Mouse (Mus musculus) frontal cortex, postnatal 10 days (tissue): ENCODE data around the gene Cacng4.

Experiments used
- DNase-seq, 2 experiments: peaks; one replicate each; pipeline ENCODE4 v3.0.0; 2022; ENCODE audit warnings: low spot score in 2 of 2, mixed read lengths in 1 of 2

The Cacng4 gene

DNA sequence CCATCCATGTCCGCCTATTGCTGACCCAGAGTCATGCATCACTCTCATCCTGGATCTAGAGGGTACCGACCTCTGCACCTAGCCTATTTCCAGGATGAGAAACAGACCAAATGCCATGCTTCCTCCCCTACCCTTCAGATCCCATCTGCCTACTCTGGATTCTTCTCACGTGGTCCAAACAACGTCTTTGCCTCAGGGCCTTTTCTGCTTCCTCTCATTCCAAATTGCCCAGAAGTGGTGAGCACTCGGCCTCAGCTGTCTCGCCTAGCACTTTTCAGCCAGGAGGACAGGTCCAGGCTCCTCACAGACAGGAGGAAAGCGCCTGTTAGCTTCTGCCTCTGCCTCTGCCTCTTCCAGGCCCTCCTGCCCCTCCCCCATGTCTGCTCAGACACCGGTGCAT lies 21.0 kb downstream of the Cacng4 start:
- no peak for DNase-seq

DNA sequence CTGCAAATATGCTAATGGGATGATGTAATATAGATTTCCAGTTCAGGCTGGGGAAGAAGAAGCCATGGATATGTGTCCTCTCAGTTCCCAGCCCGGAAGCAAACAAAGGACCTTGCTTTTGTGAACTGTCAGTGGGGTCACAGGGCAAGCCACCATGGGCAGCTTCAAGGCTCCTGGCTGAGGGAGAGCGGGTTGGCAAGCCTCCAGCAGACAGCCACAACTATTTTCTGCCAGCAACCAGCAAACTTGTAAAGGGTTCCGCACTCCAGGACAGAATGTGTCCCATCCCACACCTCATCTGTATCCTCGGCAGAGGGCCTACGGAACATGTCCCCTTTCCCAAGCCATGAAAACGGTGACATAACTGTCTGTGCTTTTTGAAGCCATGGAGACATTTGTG lies 22.4 kb downstream of the Cacng4 start:
- no peak for DNase-seq

DNA sequence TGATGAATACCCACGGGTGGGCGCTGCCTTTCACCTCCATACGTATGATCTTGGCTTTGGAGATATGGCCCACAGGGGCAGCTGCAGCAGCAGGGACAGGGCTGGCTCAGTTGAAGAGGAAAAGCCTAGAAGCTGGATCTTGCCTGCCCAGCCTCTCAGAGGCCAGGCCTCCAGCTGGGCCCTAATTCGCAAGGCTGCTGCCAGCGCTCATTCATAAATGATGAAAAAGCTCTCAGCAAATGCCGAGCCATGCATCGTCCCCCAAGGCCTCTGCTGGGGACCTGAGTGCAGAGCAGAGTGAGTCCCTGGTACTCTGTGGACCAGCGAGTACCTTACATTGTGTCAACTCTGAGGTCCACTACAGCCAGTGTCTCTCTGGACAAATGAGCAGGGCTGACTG lies 26.0 kb downstream of the Cacng4 start:
- no peak for DNase-seq

DNA sequence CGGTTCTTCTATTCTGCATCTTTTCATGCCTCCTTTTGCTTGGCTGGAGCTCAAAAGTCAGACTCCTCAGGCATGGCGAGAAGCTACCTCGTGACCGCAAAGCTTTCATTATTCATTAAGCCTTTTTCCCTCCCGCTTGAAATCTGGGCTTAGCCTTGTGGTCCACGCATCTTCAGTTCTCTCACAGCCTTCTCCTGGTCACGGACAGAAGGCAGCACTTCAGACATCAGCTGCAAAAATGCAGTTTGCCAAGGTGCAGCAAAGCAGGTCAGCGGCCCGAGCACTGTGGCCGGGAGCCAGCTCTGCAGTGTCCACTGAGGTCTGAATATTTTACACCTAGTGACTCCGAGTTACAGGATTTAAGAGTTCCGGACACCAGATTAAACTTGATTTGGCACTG lies 27.4 kb downstream of the Cacng4 start:
- DNase-seq = no peak

DNA sequence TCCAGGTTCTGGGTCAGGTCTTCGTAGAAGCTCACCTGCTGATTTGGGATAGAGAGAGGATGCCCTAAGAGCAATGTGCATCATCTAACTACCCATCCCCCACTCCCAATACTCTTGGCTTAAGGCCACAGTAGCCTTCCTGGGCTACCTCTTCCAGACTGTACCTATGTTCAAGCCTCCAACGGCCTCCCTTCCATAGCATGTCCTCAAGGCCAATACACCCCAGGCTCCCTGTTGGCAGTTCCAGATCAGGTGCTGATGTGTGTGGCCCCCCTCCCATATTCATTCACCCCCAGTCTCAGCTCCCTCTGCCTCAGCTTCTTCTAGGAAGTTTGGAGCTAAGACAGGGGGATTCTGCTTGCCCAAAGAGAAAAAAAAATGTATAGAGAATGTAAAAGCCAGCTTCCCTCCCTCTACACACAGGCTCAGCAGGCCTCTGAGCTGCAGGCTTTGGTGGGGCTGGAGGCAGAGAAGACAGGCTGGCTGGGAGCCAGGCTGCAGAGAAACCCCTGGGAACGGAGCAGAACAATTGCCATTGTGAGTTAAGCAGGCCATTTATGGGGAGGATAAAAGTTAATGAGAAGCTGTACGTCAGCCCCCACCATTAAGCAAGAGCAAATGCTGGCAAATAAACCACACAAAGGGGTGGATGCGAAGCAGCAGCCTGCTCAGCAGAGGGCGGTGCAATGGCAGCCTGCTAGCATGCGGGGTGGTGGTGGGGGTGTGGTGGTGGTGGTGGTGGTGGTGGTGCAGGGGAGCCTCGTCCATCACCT lies 31.5 kb downstream of the Cacng4 start:
- peak in 1 of 2 experiments; percentile 47 for DNase-seq

DNA sequence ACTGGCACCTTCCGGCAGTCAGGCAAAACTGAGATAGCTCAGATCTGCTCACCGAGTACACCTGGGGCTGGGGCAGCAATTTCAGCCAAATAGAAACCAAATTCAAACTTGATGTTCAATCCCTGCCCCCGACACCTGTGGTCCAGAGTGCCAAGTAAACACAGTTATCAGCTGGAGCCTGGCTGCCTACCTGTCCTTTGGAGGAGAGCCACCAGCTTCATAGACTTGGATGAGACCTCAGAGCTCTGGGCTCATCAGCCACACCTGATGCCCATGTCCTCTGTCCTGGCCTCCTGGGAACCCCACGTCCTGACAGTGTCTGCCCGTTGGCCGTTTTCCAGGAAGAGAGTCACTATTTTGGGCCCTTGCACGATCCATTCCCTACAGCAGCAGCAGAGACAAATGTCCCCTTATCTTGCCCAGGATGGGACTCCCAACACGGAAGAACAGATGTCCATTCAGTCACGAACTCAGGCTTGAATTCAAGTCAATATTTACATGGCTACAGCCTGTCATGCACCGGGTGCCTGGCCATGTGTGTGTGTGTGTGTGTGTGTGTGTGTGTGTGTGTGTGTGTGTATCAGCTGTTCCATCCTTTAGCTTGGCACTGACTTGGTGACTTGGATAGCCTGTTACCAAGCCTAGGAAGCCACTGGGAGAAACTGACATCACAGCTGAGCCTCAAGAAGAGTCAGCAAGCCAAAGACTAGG lies 32.4 kb downstream of the Cacng4 start:
- no peak for DNase-seq

DNA sequence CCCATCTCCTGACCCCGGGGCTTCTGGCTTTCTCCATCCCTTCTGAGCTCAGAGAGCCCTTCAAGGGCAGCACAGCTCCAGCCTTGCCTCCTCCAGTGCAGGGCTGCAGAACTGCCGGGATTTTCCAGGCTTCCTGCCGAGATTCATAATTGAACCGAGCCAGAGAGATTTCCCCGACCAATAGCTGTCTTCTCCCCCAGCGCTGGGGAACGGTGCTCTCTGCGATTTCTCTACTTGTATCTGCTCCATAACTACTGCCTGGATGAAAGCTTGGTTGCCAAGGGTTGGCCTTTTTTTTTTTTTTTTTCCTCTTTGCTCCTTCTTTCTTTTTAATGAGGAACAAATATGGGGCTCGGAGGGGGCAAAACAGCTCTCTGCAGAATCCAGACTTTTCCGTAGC lies 34.4 kb downstream of the Cacng4 start:
- no peak for DNase-seq

DNA sequence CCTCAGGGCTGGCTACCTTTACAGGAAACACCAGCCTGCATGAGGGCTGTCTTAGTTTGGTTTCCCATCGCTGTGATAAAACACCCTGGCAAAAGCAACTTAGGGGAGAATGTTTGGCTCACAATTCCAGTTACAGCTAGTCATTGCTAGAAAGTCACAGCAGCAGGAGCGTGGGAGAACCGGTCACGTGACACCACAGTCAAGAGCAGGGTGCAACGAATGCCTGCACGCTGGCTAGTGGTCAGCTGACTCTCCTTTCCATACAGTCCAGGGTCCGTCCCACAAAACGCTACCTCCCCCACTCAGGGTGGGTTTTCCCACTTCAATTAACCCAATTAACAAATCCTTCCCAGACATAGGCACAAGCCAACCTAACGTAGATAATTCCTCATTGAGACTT lies 34.8 kb downstream of the Cacng4 start:
- no peak for DNase-seq

DNA sequence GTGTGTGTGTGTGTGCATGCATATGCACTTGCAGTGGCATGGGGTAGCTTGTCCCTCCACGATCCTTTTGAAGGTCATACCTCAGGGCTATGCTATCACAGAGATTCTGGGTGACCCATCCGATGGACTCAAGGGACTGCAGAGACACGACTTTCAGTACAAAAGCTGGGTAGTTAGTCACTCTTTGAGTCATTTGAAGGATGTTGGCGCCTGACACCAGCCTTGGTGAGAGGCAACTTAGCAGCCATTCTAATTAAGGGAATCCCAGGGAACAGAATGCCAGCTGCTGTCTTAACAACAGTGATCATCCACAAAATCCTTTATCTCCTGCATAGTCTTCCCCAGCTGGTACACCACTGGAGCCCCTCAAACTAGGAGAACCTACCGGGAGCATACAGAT lies 45.2 kb downstream of the Cacng4 start:
- DNase-seq = no peak

DNA sequence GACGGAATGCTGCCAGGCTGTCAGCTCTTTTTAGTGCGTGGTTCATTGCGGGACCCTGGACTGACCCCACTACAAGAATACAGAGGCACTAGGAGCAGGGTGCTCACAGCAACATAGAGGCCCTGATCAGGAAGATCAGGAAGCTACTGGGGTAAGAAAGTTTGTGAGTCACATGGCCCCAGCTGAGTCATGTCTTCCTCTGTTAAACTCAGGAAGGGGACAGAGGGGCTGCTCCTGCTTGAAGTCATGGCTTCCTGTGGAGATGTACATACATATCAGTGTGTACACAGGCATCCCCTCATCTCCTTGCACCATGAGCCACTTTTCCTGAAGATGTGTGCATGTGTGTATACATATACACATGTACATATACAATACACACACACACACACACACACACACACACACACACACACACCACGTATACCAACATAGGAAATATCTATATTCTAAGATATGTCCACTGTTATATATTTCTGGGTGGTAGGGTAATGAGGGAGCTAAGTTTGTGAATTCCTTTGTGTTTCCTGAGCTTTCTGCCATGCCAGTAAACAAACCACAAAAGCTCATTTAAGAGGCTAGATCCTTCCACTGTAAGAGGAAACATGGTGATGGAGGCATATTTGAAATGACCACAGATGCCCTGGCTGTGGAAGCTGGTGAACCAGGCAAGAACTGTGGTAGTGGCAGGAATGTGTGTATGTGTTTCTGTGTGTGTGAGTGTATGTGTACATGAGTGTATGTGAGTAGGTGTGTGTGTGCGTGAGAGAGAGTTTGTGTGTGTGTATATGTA lies 45.9 kb downstream of the Cacng4 start:
- DNase-seq = no peak

DNA sequence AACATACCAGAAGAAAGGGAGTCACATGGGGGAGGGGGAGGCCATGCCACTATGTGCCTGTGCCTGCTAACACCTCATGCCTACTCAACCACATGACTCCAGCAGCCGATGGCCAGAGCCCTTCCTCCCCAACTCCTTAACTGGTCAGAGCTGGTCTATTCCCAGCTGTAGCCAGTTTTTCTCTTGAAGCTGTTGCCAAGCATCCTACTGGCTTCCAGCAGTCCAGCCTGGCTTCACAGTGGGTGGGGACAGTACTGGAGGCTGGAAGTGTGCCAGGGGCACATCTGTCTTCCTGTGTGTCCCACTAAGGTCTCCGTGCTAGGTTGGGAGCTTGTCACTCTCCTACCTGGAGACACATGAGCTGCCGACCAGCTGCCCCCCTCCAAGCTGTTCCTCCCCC lies 51.3 kb downstream of the Cacng4 start:
- no peak for DNase-seq

DNA sequence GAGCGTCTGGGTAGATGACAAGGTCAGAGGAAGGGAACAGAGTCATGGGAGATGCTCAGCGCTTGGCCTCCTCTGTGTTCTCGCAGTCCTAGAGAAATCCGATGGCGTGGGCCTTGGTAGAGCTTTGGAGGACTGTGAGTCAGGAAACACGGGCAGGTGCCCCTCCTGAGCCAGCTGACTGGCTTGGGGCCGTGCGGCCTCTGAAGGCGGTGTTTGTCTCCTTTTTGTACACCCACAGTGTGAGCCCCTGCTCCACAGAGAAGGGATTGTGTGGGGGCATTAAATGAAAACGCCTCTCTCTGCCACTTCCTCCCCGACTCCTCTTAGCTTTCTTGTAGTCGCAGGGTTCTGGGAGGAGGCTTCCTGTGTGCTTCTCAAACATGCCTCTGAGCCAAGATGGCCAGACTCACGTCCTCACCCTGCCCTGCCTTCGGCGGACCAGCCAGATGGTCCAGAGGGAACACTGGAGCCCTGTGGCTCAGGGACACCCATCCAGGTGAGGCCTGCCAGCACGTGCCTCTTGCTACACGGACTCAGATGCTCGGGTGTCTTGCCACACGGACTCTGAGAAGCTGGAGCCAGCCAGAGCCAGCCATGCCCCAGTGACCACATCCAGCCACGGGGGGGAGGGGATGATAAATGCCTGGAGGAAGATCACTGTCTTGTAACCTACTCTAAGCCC lies 55.8 kb downstream of the Cacng4 start:
- DNase-seq = peak in 1 of 2 experiments; percentile 32

DNA sequence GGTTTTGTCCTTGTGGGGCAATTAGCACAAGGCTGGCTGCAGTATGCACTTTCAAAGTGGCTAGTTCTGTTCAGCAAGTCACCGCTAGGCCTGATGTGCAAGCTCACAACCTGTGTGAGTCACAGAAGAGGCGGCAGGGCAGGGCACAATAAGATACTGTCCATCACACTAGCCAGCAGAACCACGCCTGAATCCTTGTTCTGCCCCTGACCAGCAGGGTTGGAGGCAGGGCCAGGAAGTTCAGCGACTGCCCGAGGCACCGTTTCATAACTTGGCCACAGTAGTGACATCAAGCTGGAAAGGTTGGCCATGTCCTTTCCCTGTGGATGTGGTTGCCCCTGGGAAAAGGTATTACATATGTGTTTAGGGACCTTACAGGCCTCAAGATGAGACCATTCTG lies 56.5 kb downstream of the Cacng4 start:
- DNase-seq = no peak

DNA sequence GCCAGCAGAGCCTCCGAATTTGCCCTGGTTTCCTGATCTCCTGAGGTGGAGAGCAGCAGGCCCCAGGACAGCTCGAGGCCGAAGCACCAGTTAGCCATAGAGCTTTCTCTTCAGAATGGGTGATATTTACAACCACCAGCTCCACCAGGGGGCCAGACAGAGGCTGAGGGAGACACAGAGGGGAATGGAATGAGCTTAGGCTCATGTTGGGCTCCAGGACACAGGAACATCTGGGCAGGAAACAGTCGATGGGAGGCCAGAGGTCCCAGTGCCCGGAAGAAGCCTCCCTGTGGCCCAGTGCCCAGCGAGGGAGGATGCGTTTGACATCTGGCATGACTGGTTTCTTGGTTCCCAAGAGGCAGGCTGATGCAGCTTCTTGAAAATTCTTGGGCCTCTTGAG lies 60.2 kb downstream of the Cacng4 start:
- no peak for DNase-seq

DNA sequence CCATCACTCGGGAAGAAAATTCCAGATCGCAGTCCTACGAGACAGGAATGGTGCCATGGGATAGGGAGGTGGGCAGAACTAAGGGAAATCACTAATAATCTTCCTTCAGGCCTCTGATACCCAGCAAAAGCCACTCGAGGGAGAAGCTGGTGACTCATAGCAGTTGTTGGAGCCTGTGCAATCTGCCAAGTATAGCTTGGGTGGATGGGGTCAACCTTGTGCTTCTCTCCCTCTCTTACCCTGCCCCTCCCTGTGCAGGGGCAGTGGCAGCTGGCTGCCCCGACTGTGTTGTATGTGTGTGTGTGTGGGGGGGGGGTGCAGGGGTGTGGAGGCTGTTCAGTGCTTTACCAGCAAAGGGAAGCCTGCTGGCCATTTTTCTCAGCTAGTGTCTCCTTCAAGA lies 62.9 kb downstream of the Cacng4 start:
- no peak for DNase-seq

DNA sequence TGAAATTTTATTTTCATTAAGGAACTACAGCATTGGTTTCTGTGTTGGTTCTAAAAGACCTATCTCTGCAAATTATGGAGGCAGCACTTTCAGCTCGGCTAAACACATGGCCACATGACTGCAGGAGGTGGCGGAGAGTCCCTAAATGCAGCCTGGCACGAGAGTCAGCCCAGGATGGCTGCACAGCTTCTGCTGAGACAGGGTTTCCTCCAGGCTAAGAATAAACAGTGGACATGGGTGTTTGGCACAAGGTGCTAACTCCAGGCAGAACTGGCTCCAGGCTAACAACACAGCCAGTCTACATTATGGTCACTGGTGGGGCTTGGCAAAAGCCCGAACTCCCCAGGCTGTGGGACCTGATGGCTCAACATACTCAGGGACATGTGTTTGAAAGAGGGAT lies 63.4 kb downstream of the Cacng4 start:
- no peak for DNase-seq

DNA sequence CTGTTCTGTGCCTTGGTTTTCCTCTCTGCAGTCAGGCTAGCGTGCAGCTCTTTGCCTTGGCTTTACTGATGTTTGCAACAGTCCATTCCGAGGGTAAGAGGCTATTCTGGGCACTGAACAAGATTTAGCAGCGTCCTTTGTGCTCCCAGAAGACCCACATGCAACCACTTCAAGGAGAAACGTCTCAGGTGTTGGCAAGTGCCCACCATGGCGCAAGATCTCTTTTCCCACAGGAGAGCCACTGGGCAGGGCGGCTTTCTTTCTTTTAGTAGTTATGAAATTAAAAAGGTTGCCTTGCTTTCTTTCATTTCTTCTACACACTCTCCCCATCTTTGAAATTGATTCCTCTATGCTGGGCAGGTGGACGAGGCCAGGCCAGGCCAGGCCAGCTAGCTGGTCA lies 65.2 kb downstream of the Cacng4 start:
- no peak for DNase-seq

DNA sequence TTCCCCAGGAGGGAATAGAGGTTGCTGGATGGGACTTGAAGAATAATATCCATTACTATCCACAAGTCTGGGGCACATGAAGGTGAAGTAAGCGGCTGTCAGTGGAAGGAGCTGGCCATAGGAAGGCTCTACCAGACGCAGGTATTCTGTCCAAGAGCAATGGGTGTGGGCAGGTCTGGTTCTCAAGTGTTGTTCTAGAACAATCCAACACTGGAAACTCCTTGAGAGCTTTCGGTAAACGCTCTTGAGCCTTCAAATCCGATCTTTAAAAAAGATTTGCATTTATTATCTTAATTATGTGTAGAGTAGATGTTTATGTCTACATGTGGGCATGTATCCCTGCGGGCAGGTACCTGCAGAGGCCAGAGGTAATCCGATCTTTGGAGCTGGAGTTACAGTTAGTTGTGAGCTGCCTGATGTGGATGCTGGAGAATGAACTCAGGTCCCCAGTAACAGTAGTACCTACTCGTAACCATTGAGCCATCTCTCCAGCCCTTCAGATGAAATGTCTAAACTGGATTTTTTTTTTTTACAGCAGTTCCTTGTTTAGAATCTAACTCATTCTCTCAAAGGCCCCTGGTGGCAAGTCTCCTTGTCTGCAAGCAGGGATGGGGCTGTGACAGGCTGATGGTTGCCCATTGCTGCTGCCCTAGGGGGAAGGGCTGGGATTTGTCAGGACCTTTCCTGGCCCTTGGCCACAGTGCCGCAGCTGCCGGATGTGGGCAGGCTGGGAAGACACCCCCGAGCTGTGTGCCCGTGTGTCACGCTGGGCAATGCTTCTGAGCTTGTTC lies 66.1 kb downstream of the Cacng4 start:
- DNase-seq = peak; percentile 41 to 59

DNA sequence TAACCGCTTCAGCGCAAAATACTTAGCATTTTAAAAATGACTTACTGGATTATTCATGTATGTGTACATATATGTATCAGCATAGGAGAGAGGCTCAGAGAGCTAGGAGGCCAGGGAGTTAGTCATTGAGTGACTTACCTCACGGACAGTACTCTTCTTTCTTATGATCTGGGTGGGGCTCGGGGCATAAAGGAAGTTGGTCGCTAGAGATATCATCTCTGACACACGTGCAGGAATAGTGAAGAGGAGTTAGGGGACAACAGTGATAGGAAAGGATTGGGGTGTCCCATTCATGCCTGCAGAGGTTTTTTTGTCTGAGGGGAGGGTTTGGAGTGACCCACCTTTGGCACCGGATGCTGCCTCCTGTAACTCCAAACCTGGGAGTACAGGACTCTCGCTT lies 69.8 kb downstream of the Cacng4 start:
- no peak for DNase-seq

DNA sequence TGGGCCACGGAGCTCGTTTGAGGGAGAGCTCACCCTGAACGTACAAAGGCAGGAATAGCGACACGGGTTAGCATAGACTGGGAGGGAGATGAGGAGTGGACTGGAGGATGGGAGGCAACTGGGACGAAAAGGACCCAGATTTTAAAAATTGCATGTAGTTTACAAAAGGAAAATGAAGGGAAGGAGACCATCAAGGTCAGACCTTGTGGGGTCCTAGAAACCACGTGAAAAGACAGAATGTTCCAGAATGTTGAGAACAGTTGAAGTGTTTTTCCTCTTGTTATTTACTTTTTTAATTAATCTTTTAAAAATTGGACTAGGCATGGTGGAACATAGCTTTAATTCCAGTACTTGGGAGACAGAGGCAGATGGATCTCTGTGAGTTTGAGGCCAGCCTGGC lies 73.3 kb downstream of the Cacng4 start:
- DNase-seq = no peak

DNA sequence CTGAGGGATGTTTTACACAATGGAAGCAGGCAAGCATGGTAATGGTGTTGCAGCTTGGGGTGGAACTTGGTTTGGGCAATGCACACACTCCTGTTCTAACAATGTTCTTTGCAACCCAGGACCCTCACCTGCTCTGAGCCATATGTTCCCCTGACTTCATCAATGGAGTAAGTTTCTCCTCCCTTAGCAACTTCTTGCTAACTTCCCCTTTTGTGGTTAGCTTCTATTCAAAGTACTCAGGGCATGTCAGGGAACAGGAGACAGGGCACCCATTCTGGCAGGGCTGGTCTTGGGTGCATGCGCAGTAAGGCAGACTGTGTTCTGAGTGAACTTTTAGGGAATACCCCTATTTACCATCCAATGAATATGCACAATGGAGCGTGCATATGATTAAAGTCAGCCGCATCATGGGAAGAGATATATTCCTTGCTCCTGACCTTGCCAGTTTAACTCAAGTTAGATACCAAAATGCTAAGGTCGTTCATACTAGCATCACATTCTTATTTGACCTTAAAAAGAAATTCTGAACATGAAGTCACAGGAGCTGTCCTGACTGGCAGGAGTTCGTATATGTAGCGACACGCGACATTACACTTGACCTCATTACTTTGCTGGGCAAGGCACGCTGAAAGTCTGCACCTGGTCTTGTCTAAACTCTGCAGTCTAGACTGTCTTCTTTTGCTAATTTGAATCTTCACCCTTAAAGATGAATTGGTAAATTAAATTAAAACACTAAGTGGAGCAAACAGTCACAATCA lies 73.9 kb downstream of the Cacng4 start:
- DNase-seq = no peak
